Mouse (Mus musculus): ENCODE data around the gene Smad3.

DNA sequence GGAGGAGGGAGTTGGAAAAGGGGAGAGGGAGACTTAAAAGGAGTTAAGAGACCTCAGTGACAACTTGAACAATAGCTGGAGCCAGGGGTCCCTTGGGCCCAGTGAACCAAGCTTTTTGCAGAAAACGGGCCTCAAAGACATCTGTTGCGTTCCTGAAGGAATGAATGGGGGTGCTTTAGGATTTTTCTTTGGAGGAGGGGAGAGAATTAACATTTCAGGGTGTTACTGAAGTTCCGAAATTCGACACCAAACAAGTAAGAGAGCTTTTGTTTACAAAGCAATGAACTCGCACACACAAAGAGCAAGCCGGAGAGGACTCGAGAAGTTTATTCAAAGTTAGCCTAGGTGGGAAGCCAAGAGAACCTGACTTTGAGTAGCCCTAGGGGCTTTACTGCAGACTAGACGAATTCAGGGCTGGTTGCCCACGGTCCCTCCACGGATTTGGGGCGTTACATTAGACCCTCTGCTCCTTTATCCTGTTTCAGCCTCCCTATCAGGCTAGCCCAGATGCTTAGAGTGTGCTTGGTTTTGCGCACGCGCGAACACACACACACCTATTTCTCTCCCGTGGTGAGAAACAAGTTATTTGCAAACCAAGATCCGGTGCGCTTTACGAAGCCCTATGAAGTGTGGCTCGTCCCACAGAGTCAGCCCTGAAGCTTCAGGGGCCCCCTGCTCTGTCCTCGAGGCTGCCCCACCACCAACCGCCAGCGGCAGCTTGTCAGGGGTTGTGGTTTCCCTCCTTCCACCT lies 1.0 kb upstream of the Smad3 start:
- TF ChIP-seq ZNF384 (IDR thresholded peaks at IDR 0.05; ENCODE audit: low read depth, low read length) (no peak), POLR2A (IDR thresholded peaks at IDR 0.05; ENCODE audit: low read depth, low read length) (no peak)

Data from CH12.LX (cell line).